Mouse (Mus musculus): ENCODE data around the gene Cct2.
"Not testable (repeated sequence)": the region's sequence is repeated elsewhere in the genome, so short reads cannot be mapped to it uniquely, and the experiment has no call there.

Gene Cct2

GRCm38 (mm10) chr10:117062894-117063253 is 740 bp downstream of the Cct2 start:
- intact Hi-C loops (cut with DNase I) = no loop called here

DNA sequence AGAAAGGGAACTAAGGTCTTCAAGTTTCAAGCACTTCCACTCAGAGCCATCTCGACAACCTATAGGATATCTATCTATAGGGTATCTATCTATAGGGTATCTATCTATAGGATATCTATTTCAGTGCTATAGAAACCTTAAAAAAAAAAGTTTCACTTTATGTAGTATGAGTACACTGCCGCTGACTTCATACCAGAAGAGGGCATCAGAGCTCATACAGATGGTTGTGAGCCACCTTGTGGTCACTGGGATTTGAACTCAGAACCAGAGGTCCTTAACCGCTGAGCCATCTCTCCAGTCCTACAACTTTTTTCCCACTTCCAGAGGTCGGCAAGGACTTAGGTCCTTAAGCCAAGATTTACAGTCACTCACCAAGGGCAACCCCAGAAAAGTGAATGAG is 7.9 kb downstream of the Cct2 start:
- intact Hi-C loops (cut with DNase I) = loop anchor here (5.0 kb wide), 1 partner anchor 152 kb away; no protein-coding TSS in a partner anchor

- intact Hi-C loops (cut with DNase I) = no loop called here
Measured at GRCm38 (mm10) chr10:117049961-117050597, 13.5 kb downstream of the Cct2 start.

DNA sequence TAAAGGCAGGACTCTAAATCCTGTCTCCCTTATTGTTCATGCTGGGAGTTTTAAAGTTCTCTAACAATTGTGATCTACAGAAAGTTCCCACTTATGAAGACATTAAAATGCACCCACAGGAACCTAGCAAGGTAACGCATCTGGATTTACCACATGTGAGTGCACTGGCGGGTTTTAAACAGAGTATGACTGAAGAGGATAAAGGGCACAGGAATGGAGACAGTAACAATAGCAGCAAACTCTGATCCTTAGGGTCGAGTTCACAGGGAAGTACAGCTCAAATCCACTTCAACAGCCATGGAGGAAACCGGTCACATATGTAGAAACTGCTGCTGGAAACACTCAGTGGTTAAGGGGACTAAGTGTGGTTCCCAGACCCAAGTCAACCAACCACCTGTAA is 14.4 kb downstream of the Cct2 start:
- intact Hi-C loops (cut with DNase I) = no loop called here

GRCm38 (mm10) chr10:117045175-117046056 is 18.2 kb downstream of the Cct2 start, which contains the start of gene Lrrc10:
TSS of gene Lrrc10 (plus strand) at chr10:117045341.
- intact Hi-C loops (cut with DNase I) = no loop called here

- intact Hi-C loops (cut with DNase I) = not testable (repeated sequence)
Measured at GRCm38 (mm10) chr10:117043497-117044166, 20.0 kb downstream of the Cct2 start.

GRCm38 (mm10) chr10:117042295-117042694 is 21.3 kb downstream of the Cct2 start:
- intact Hi-C loops (cut with DNase I) = no loop called here

DNA sequence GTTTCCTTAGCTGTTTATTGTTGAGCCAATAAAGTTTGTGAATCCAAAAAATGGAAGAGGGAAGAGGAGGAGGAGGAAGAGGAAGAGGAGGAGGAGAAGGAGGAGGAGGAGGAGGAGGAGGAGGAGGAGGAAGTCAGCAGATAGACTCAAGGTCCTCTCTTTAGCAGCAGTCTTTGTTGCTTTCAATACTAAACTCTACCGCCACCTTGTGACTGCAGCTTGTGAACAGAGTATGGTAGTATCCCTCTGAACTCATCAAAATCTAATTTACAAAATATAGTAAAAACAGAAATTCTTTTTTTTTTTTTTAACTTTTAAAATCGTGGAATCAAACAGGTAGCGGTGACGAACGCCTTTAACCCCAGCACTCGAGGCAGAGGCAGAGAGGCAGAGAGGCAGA is 23.3 kb downstream of the Cct2 start:
- intact Hi-C loops (cut with DNase I) = no loop called here

- intact Hi-C loops (cut with DNase I) = loop anchor here (2.0 to 10.0 kb wide), 2 partner anchors 55 to 89 kb away; no protein-coding TSS in a partner anchor
Measured at GRCm38 (mm10) chr10:117033785-117034184, 29.8 kb downstream of the Cct2 start.

- intact Hi-C loops (cut with DNase I) = loop anchor here (10.0 kb wide), 1 partner anchor 86 kb away; no protein-coding TSS in a partner anchor
Measured at GRCm38 (mm10) chr10:117031160-117031559, 32.5 kb downstream of the Cct2 start.

- intact Hi-C loops (cut with DNase I) = no loop called here
Measured at GRCm38 (mm10) chr10:117026176-117026575, 37.4 kb downstream of the Cct2 start.

GRCm38 (mm10) chr10:117025776-117026175 is 37.8 kb downstream of the Cct2 start:
- intact Hi-C loops (cut with DNase I) = not testable (repeated sequence)

GRCm38 (mm10) chr10:117023693-117024092 is 39.9 kb downstream of the Cct2 start:
- intact Hi-C loops (cut with DNase I) = no loop called here

GRCm38 (mm10) chr10:117021020-117021754 is 42.4 kb downstream of the Cct2 start:
- intact Hi-C loops (cut with DNase I) = no loop called here

DNA sequence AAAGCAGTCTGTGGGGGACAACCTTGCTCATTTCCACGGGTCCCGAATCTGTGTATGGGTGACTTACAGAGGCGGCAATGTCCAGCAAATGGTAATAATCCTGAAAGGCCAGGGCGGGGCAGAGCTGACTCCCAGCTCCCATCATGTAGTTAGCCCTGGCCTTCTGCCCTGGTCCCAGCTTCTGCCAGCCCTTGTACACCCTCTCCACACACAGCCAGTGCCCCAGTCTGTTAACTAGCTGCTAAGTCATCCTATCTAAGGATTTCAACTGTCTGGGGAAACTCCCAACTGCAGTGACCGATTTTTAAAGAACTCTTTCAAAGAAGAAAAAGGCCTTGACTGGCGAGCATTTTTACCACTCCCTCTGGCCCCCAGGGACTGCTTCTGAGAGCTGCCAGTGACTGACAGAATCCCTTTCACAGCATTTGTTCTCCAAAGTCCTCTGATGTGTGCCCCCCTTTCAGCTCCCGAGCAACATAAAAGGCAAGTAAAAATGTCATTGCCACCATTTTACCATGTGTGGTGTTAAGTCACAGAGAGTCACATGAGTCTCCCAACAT is 45.3 kb downstream of the Cct2 start:
- intact Hi-C loops (cut with DNase I) = no loop called here

- intact Hi-C loops (cut with DNase I) = no loop called here
Measured at GRCm38 (mm10) chr10:117014565-117014964, 49.0 kb downstream of the Cct2 start.

DNA sequence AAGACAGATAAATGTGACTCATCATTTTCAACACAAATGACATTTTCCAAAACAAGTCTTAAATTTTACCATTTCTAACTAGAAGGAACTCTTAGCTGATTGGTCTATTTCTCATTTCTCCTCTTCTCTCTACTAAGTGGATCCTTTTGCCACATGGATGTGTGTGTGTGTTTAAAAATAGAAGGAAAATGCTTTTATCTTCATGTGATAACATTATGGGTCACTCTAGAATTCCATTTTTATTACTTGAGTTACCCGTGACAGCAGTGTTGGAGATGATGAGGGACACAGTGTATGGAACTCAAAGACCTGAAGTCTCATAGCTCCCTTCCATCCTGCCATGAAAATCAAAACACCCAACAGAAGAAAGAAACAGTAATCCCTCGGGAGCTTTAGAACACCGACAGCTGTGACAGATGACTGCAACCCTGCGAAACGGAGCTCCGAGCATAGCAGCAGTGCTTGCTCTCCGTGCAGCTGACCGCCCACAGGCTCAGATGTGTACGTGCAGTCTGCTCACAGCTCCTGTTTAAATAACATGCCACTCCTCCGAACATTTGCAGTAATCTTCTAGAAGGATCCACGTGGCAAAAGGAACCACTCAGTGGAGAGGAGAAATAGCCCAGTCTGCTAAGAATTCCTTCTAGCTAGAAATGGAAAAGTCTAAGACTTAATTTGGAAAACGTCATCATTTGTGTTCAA is 49.8 kb downstream of the Cct2 start:
- intact Hi-C loops (cut with DNase I) = no loop called here

- intact Hi-C loops (cut with DNase I) = no loop called here
Measured at GRCm38 (mm10) chr10:117011047-117011446, 52.6 kb downstream of the Cct2 start.

DNA sequence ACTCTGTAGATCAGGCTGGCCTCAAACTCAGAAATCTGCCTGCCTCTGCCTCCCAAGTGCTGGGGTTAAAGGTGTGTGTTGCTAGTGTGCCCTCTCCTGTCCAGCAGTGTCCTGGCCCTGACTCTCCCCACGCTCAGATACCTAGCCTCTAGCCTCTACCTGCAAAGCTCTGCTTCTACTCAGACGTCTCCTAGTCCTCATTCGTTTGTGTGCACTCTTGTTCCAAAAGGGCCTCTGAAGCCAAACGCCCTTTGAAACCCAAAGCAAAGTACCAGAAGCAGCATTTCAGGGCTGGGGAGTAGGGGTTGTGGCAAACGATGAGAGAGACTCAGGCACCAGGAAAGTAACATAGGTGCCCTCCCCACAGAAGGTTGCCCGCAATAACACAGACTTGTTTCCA is 53.9 kb downstream of the Cct2 start:
- intact Hi-C loops (cut with DNase I) = no loop called here
